Mouse (Mus musculus): Measurements from ENCODE around the gene Cd40lg.

Gene Cd40lg

DNA sequence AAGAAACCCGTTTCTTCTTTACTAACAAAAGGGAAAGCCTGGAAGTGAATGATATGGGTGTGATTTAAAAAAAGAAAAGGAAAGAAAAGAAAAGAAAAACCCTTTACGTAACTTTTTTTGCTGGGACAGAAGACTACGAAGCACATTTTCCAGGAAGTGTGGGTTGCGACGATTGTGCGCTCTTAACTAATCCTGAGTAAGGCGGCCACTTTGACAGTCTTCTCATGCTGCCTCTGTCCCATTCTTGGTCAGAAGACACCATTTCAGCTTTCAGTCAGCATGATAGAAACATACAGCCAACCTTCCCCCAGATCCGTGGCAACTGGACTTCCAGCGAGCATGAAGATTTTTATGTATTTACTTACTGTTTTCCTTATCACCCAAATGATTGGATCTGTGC, at the start of gene Cd40lg:
Gene Cd40lg, plus strand, starts transcription at position 268 of the 400 bp plus-strand sequence.
- no peak for DNase-seq

DNA sequence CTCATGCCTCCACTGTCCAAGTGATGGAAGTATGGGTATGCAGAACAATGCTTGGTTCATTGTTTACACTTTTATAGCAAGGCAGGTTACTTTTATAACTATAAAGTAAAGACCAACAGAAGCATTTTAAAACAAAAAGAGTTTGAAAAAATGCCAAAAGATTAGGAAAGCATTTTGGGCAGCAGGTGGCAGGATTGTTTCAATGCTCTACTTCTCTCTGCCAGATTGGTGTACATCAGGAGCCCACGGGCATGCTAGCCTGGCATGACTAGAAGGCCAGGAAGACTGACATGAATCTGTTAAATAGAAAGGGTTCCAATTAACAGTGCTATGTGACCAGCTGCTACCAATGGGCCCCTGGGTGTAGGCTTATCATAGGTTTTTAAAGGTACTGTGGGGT, 45.4 kb upstream of the Cd40lg start:
- no peak for DNase-seq

DNA sequence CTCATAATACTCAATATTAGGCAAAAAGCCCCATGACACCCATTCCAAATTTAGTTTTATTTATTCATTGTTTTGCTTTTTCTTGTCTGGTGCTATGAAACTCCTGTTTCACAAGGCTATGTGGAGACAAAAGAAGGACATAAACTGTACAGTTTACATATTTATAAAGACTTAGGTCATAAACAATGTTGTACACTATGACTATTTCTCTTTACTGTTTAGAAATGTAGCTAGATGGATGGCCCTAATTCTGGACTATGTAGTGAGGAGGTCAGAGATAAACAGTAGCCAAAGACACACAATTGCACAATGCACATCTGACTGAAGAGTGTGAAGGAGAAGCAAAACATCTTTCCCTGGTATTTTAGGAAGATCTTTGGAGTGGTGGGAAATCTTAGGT, 40.7 kb upstream of the Cd40lg start:
- DNase-seq, result no peak

DNA sequence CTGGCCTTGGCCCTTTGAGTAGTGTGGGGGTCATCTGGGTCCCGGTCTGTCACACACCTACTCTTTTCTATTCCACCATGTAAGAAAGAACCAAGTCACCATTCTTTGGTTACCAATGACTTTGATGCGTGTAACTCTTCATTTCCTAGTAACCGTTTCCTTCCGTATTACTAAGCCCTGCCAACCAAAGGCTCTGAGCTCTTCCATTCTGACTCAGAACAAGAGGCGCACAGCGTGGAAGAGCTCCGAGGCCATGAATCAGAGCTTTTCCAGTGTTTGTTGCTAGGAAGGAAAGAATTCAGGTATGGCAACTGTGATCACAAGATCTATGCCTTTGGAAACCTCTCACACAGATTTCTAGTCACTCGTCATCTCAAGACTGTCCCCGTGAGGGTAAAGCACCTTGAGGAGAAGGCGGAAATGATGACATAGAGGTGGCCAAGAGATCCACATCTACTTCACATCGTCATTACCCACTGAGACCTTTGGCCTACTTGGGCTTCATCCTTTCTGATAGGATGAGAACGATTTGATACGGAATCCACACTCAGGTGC, 34.6 kb upstream of the Cd40lg start:
- no peak for DNase-seq

DNA sequence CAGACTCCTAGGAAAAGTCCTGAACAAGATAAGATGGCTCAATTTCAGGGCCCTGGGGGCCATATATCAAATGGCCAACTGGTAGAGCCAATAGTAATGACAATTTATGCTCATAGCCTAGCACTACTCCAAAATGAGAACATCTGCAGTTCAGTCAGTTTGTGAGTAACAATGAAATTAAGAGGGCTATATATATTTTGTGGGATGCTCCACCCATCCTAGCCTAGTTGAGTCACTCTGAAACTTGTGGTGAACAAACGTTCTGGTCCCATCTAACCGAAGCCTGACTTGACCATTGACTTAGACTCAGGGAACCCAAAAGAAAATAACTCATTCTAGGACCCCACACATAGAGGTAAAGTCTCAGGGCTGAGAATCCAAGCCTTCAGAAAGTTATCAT, 29.5 kb upstream of the Cd40lg start:
- no peak for DNase-seq

DNA sequence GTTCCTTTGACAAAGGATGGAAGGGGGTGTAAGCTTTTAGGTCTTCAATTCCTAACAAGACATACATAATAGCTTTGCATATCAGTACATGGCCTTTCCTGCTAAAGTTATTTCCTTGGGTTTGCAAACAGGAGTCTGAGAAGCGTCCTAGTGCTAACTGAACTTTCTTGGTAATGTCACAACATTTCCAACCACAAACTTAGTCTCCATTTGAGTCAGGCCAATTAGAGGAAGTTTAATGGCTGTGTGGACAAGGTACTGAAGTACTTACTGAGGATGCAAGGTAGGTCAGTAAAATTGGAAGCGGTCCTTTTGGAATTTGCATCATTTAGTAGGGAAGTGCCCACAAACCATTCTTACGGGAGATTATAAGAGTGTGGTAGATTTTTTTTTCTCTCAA, 28.6 kb upstream of the Cd40lg start:
- no peak for DNase-seq

DNA sequence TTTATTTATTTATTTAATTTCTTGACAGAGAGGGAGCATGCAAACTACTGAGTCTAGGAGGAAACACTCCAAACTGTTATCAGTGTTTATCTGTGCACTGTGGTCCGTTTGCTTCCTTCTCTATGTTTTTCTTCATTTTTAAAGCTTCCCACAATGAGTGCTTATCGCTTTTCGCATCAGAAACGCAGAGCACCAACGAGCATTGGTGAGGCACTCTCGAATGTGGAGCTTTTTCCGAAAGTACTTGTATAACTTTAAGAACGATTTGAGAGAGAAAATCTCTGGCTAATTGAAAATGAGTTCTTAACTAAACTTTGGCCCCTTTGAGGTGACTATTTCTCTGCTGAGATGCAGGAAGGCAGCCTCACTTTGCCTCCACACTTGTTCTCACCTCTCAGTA, 24.6 kb upstream of the Cd40lg start:
- no peak for DNase-seq

DNA sequence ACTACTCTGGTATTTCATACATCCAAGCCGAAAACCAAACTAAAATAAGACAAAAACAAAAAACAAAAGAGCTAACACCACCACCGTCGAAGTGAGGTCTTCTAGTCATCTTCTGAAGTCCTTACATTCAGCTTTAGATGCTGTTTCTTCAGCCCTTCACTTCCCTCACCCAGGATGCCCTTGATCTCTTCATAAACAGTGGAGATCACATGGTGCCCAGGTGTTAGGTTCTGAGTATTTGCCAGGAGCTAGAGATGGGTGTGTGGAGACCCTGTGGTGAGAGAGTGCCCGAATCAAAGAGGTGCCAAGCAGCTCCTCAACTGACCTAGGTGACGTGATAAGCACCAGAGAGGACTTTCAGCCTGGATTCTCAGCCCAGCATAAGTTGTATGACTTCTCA, 22.6 kb upstream of the Cd40lg start:
- DNase-seq, result no peak

DNA sequence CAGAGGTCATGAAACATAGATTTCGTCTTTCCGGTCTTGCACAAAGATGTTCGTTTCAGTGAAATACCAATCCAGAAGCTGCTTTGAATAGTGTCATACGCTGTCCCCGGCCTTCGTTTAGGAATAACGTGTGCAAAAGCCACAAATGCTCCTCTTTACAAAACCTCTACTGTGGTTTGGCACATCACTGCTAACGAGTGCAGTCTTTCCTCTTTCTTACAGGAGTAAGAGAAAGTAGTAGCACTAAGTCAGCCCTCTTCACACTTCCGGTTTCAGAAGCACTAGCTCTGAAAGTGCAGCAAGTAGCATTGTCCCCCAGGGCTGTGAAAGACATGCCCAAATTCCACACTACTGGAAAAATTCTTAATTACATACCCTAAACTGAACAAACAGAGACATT, 15.6 kb upstream of the Cd40lg start:
- no peak for DNase-seq

DNA sequence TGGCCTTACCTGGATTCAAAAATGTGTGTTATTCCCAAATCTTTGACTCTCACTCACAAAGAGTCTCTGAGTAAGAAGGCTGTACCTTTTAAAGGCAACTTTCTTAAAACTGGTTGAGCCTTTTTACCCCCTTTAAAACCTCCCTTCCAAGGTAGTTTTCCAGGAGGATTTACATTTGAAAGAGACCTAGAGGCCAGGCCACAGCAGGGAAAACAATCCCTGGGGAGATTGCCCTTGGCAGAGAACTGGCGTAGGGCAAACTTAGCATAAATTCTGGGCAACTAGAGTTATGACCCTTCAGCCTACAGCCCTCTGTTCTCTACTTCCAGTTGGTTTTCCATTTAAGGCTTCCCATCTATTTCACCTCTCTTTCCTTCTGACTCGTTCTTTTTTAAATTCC, 13.9 kb upstream of the Cd40lg start:
- DNase-seq, result no peak

DNA sequence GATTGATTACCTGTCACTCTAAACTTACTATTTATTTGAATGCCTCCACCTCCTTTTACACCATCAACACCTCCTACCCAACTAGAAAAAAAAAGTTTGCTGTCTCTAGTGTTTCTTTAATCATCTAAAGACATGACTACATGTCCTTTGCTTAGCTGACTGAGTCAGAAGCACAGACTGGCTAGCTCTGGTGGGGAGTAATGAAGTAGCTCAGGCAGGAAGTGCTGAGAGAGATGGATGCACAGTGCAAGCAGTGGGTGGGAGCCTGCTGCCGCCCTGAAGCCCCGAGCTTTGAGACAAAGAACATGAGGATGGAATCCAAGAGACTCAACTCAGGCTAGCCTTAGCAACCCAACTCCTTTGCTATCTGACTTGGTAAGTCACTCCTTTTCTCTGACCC, 11.5 kb upstream of the Cd40lg start:
- DNase-seq, result no peak

DNA sequence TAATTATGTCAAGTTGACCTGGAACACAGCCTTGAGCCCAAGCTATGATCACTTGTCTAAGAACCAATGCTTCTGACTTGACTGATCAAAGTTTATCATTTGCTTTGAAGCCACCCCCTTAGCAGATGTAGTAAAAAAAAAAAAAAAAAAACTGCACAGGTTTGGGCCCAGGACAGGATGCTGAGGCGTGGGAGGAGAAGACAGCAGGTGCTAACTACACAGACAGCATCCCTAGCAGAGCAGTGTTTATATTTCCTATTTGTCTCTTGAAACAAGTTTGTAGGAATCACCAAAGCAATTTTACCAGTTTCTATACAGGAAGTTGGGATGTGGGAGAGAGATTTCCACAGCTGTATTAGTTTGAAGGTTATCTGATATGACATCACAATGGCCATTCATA, 1.4 kb upstream of the Cd40lg start:
- no peak for DNase-seq

DNA sequence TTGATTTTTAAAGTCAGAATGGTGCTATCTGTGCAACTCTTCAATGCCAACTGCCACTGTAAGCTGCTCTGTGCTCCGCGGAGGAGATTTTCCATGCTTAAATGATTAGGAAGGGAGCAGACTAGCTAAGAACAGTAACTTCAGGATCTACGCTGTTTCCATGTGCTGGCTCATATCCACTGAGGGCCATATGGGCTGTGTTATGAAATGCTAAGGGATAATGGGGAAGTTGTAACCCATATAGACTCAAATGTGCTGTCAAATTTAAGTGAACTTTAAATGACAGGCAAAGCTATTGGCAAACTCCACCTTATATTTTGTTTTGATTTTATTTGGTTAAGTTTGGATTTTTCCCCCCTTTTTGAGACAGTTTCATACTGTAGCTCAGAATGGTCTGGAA, 919 bp downstream of the Cd40lg start:
- no peak for DNase-seq

DNA sequence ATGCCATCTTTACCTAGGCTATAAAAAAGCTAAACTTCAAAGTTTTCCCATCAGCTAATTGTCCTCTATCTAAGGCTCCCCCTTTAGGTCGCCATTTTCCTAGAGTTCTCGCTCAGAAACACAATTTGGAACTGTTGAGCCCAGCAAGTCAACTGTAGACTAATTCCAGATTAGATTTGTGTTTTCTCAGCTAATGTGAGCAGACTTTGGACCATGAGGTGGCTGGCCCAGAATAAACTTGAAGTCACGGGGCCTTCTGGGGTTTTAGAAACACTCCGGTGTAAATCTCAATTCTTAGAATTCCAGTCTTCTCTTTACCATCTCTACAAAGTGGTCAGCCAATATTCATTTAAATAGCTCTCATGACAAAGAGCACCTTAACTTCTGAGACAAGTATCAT, 3.6 kb downstream of the Cd40lg start:
- DNase-seq, result no peak

DNA sequence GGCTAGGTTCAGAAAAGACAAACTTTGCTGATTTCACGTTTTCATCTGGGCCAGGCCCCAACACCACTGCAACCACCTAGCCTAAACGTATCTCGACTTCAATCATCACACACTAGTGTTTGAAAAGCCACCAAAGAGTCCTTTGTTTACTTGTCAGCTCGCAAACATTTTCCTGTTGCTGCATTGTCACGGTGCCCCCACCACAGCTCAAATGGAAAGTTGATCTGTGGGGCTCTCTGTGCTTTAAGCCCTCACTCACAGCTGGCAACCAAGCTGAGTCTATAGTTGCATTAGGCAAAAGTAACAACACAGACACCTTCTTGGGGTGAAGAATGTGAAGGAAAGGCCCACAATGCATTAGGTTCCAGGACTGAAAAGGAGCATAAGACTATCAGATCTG, 4.3 kb downstream of the Cd40lg start:
- no peak for DNase-seq

DNA sequence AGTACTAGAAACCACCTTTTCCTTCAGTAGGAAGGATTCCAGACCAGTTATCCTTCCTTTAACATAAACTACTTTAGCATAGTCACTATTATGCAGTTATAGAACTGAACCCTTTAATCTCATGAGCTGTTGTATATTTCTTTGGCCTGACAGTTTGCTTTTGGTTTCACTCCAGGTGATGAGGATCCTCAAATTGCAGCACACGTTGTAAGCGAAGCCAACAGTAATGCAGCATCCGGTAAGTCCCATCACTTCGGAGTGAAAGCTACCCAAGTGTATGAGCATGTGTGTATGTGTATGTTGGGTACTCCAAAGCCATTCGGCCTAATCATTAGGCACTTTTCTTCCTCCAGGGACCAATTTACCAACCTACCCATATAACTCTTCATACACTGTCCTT, 7.6 kb downstream of the Cd40lg start:
- no peak for DNase-seq

DNA sequence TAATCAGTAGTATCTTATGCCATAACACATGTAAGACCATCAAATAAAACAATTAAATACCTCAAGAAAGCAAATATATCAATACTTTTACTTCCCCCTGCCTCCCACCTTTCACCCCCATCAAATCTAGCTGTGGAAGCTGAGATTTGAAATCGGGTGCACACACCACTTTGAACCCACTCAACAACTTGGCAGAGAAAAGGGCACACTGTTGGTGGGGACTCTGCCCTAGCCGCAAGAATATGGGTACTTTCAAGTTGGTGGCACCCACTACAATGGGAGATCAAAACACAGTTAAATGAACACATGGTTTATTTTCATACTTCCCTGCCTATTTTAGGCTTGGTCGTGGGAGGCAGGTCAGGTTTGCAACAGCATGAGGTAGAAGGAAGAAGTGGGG, 9.9 kb downstream of the Cd40lg start:
- no peak for DNase-seq

DNA sequence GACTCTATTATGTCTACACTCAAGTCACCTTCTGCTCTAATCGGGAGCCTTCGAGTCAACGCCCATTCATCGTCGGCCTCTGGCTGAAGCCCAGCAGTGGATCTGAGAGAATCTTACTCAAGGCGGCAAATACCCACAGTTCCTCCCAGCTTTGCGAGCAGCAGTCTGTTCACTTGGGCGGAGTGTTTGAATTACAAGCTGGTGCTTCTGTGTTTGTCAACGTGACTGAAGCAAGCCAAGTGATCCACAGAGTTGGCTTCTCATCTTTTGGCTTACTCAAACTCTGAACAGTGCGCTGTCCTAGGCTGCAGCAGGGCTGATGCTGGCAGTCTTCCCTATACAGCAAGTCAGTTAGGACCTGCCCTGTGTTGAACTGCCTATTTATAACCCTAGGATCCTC, 11.4 kb downstream of the Cd40lg start:
- DNase-seq, result no peak

DNA sequence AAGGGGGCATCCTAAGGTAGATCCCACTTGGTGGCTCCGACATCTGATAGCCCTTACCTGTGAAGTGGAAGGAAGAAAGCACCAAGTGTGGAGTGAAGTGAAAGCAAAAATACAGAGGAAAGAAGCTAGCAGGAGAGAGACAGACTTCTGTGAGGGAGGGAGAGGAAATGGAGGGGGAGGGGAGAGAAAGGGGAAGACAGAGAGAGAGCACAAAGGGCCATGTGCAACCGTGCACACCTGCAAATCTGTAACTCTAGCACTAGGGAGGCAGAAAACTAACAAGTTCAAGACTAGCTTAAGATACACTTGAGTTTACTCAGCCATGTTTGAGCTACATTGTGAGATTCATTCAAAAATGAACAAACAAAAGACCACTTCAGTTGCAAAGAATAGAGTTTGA, 16.2 kb downstream of the Cd40lg start:
- no peak for DNase-seq

DNA sequence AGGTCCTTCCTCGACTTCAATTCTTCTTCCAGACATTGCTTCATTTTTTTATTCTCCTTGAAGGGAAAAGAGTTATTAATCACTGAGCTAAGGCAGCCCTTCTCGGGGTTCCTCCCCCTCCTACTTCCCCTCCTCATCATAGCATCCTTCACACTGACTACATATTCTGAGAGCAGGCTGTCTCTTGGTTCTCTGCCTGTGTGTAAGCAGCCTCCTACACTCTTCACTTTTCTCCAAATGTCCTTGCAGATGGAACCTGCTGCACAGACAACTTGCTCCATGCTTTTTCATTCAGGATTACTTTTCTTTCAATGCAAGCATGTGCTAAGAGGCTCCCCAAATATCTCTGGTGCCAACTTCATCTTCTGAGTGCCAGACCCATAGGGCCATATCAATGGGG, 21.7 kb downstream of the Cd40lg start:
- no peak for DNase-seq

DNA sequence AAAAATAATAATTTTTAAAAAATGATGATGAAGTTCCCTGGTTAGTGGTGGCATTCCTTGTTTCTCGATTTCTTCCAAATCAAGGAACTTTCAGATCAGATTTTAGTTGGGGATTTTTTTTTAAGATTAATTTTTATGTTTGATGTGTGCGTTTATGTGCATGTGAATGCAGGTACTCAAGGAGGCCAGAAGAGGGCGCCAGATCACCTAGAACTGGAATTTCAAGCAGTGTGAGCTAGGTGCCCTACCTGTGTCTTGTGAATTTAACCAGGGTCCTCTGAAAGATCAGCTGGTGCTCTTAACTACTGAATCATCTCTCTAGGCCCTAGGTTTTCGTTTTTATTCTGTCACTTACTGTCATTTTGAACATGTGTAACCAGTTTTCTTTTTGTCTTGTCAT, 24.0 kb downstream of the Cd40lg start:
- no peak for DNase-seq

DNA sequence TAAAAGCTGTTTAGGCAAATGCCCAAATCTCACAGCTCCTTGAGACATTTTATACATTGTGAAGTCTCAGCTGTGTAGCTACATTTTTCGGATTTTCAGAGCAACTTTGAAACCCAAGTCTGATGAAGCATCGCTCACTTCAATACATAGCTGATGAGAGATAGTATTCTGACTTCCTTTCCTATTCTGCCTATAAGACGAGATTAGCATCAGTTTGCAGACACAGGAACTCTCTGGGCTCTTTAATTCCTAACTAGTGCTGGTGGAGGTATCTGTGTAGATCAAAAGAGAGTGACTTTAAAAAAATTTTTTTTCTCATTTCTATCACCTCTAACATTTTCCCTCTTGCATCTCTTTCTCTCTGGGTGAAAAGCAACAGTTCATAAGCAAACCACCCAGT, 26.6 kb downstream of the Cd40lg start:
- DNase-seq, result no peak

DNA sequence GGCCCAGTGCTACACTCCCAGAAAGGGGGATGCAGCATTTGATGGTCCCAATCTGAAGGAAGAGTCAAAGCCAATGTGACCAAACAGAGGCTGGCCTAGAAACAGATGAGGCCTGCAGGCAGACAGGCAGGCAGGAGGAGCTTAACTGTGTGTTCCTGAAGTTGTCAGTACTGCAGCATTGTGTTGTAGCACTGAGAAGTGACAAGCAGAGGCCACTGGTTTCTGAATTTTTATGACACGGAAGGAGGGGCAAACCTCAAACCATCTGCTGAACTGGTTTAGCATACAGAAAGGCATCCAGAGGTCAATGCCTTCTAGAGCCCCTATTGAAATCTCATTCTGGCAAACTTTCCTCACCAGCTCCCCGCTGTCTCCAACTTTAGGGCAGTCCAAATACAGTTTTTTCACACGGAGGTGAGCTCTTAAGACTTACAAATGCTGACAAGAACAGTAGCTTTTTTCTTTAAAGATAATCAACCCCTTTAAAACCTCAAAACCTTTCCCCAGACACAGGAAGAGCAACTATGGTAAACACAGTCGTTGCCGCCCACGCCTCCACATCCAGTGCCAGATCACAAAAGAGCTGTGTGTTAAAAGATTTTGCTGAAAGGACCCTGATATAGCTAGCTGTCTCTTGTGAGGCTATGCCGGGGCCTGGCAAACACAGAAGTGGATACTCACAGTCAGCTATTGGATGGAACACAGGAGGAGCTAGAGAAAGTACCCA, 41.5 kb downstream of the Cd40lg start:
- no peak for DNase-seq

DNA sequence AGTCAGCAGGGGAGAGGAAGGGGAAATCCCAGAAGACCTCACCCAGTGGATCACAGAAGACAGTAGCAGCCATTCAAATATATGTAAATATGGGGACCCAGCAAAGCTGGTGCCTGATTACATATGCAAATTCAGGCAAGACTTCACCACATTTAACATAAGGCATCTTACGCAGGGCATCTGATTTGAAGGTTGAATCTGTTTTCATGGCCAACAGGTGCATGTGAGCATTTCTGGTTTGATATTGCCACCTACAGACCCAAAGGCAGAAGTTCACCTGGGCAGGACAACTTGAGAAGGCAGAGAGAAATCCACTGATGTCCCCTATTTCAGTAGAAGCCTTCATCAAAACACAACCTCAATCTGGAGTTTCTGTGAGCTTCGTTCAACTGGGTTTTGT, 48.8 kb downstream of the Cd40lg start:
- no peak for DNase-seq

DNA sequence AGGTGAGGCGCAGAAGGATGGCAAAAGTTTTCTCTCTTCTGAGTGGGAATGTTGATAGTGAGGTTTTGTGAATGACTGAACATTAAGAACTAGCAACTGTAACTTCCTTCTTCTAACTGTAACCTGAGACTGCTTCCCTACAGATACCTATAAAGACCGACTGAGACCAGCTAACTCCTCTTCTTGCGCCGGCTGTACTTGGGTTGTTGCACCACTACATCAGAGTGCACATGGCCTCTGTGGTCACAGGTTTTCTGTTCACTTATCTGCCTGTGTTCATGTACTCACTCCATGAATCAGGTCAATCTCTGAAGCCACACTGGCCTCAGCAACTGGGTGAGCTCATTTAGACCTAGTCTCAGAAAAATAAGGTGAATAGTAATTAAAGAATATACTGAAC, 51.6 kb downstream of the Cd40lg start:
- DNase-seq, result no peak
